Mouse (Mus musculus): ENCODE measurements around the gene Nav2. TPM values are rescaled to one million over a fixed set of nuclear protein-coding genes. Genes with fewer than 3 reads are reported as not detected.

Gene Nav2
- polyA plus RNA-seq, 1 experiment = 38.5 TPM

GRCm38 (mm10) chr7:49132851-49133351 is 224.4 kb downstream of the Nav2 start:
- Histone ChIP-seq H3K27ac (ENCODE audit: insufficient read depth, low read length) (no peak overlapping the region), H3K4me3 (ENCODE audit: insufficient read depth, low read length) (no peak overlapping the region), H3K4me1 (ENCODE audit: control insufficient read depth, insufficient read depth, low read length) (peaks cover 3% of the 10 kb centered on the region; the same call in 1 of the 2 replicates)
- TF ChIP-seq POLR2A (IDR thresholded peaks at IDR 0.05; ENCODE audit: extremely low read depth, insufficient read depth, low read length) (no peak), CTCF (IDR thresholded peaks at IDR 0.05; ENCODE audit: extremely low read depth, insufficient read depth, low read length) (peak; percentile 96)

GRCm38 (mm10) chr7:49134396-49134795 is 225.9 kb downstream of the Nav2 start:
- Histone ChIP-seq H3K4me1 (ENCODE audit: control insufficient read depth, insufficient read depth, low read length) (peaks cover 3% of the 10 kb centered on the region; the same call in 1 of the 2 replicates), H3K27ac (ENCODE audit: insufficient read depth, low read length) (no peak overlapping the region), H3K4me3 (ENCODE audit: insufficient read depth, low read length) (no peak overlapping the region)
- TF ChIP-seq POLR2A (IDR thresholded peaks at IDR 0.05; ENCODE audit: extremely low read depth, insufficient read depth, low read length) = no peak
- TF ChIP-seq CTCF (IDR thresholded peaks at IDR 0.05; ENCODE audit: extremely low read depth, insufficient read depth, low read length) = no peak

GRCm38 (mm10) chr7:49139762-49140161 is 231.2 kb downstream of the Nav2 start:
- Histone ChIP-seq H3K4me1 (ENCODE audit: control insufficient read depth, insufficient read depth, low read length) (no peaks in the 10 kb centered on the region), H3K4me3 (ENCODE audit: insufficient read depth, low read length) (no peak overlapping the region), H3K27ac (ENCODE audit: insufficient read depth, low read length) (no peak overlapping the region)
- TF ChIP-seq CTCF (IDR thresholded peaks at IDR 0.05; ENCODE audit: extremely low read depth, insufficient read depth, low read length) = no peak
- no peak for TF ChIP-seq POLR2A (IDR thresholded peaks at IDR 0.05; ENCODE audit: extremely low read depth, insufficient read depth, low read length)

GRCm38 (mm10) chr7:49143966-49144365 is 235.4 kb downstream of the Nav2 start:
- peaks cover 9% of the 10 kb centered on the region for H3K4me1 ChIP-seq (ENCODE audit: control insufficient read depth, insufficient read depth, low read length)
- no peak overlapping the region for H3K27ac ChIP-seq (ENCODE audit: insufficient read depth, low read length)
- TF ChIP-seq POLR2A (IDR thresholded peaks at IDR 0.05; ENCODE audit: extremely low read depth, insufficient read depth, low read length) (no peak), CTCF (IDR thresholded peaks at IDR 0.05; ENCODE audit: extremely low read depth, insufficient read depth, low read length) (no peak)
- no peak overlapping the region for H3K4me3 ChIP-seq (ENCODE audit: insufficient read depth, low read length)

DNA sequence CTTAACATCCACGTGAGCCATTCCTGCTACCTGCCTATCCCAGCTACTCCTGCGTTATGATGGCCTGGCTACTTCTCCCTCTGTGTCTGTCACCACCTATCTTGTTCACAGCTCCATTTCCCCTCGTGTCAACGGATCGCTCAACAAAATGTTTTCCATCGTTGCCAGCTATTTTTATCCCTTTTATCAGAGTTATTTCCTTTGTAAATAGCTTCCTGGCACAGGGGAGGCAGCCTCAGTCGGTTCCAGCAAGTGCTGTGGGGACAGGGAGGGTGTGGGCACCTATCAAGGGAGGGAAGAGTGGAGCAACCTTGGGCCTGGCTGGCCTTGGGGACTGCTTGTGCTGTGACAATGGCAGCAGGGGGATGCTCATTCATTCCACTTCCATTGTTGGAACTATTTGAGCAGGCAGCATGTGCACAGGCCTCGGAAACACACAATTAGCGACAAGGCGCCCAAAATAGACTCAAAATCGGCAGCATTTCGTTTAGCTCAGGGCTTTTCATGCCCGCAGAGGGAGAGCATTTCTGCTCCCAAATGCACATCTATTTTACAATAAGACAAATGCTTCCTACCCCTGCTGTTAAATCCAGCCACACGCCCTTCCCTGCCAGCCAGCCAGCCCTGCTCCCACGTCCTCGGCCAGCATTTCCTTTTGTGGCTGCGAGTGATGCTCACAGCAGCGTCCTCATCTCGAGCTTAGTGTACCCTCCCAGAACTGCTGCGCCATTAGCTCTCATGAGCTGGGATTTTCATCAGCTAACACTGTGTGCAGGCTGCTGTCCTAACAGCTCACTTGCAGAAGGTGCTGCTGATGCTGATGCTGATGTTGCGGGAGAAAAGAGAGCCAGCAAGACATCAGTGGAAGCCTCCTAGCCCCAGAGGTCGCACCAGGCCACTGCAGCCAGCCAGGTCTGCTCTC is 237.5 kb downstream of the Nav2 start:
- Histone ChIP-seq H3K4me3 (ENCODE audit: insufficient read depth, low read length) (no peak overlapping the region), H3K4me1 (ENCODE audit: control insufficient read depth, insufficient read depth, low read length) (peaks cover 9% of the 10 kb centered on the region), H3K27ac (ENCODE audit: insufficient read depth, low read length) (peak overlapping the region; percentile 69)
- TF ChIP-seq CTCF (IDR thresholded peaks at IDR 0.05; ENCODE audit: extremely low read depth, insufficient read depth, low read length) = no peak
- 0 out of 2 replicates have a peak, but pooled peaks have one; percentile 22 for TF ChIP-seq POLR2A (IDR thresholded peaks at IDR 0.05; ENCODE audit: extremely low read depth, insufficient read depth, low read length)

GRCm38 (mm10) chr7:49152297-49152696 is 243.8 kb downstream of the Nav2 start:
- TF ChIP-seq POLR2A (IDR thresholded peaks at IDR 0.05; ENCODE audit: extremely low read depth, insufficient read depth, low read length) (no peak), CTCF (IDR thresholded peaks at IDR 0.05; ENCODE audit: extremely low read depth, insufficient read depth, low read length) (no peak)
- H3K27ac ChIP-seq (ENCODE audit: insufficient read depth, low read length) = peak overlapping the region; percentile 12; the same call in 1 of the 2 replicates

DNA sequence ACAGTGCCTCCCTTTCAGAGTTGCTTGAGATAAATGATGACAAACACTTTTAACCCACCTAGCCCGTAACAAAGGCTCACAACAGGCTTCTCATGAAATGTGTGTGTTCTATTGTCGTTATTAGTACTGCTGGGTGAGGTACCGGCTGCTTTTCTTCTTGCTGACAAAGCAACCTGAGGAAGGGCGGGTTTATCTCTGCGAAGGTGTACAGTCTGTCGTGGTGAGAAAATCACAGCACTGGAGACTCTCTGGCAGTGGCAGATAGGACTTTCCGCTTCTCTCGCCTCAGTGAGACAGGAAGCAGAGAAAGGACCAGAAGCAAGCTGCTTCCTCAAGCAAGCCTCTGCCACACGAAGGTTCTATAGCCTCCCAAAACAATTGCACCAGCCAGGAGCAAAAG is 244.2 kb downstream of the Nav2 start:
- Histone ChIP-seq H3K27ac (ENCODE audit: insufficient read depth, low read length) (peak overlapping the region; percentile 12; the same call in 1 of the 2 replicates), H3K4me1 (ENCODE audit: control insufficient read depth, insufficient read depth, low read length) (peaks cover 5% of the 10 kb centered on the region; the same call in 1 of the 2 replicates), H3K4me3 (ENCODE audit: insufficient read depth, low read length) (no peak overlapping the region)
- TF ChIP-seq POLR2A (IDR thresholded peaks at IDR 0.05; ENCODE audit: extremely low read depth, insufficient read depth, low read length) = no peak
- no peak for TF ChIP-seq CTCF (IDR thresholded peaks at IDR 0.05; ENCODE audit: extremely low read depth, insufficient read depth, low read length)

More at GRCm38 (mm10) chr7:49152297-49152696, 243.8 kb downstream of the Nav2 start:
- Histone ChIP-seq H3K4me3 (ENCODE audit: insufficient read depth, low read length) (no peak overlapping the region), H3K4me1 (ENCODE audit: control insufficient read depth, insufficient read depth, low read length) (peaks cover 5% of the 10 kb centered on the region; the same call in 1 of the 2 replicates)

GRCm38 (mm10) chr7:49158641-49159381 is 250.3 kb downstream of the Nav2 start:
- Histone ChIP-seq H3K27ac (ENCODE audit: insufficient read depth, low read length) (no peak overlapping the region), H3K4me1 (ENCODE audit: control insufficient read depth, insufficient read depth, low read length) (peaks cover 6% of the 10 kb centered on the region; the same call in 1 of the 2 replicates), H3K4me3 (ENCODE audit: insufficient read depth, low read length) (no peak overlapping the region)
- TF ChIP-seq CTCF (IDR thresholded peaks at IDR 0.05; ENCODE audit: extremely low read depth, insufficient read depth, low read length) (no peak), POLR2A (IDR thresholded peaks at IDR 0.05; ENCODE audit: extremely low read depth, insufficient read depth, low read length) (no peak)

Data from cortical plate, adult 2 months (tissue).